Mouse (Mus musculus) thymus, postnatal 10 days (tissue): ENCODE measurements around the gene Setdb2.
"Not testable (repeated sequence)": the region's sequence is repeated elsewhere in the genome, so short reads cannot be mapped to it uniquely, and the experiment has no call there.

Experiments
- DNase-seq, 2 experiments: peaks; one replicate each; pipeline ENCODE4 v3.0.0; 2021; ENCODE audit warnings: low spot score in 2 of 2

Gene Setdb2

DNA sequence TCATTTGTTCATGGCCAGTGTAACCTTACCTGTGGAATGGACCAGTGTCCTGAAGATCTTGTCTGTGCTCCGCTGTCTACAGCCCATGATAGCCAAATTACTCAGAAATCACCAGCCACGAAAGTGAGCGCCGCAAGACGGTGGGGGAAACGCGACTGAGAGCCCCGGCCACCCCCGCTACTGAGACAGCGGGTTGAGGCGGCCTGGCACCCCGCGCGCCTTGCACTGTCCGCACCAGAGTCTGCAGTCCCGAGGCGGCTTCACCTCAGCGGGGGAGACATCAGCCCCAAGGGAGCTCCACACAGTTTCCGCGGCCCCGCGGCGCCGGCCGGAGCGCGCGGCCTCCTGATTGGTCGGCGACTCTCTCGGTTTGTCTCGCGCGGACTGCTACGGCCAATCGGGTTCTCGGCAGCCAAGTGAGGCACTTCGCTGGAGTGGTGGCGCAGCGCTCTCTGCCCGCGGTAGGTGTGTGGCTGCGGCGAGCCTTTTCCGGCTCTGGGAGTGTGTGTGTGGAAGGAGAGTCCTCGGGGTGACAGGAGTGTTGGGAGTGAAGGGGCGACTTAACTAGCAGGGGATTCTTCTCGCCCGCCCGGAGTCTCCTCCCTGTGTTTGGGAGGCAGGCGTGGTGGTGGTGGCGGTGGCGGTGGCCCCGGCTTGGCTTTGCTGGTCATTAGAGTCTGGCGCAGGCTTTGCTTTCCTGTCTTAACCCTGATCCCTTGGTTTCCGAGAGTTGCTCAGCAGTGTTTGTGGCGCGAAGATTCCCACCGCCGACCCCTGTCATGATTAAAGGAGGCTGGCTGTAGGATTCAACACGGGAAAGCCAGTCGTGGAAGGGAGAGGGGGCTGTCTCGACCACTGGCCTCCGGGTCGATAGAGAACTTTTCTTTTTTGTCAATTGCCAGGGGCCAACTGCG is at the start of gene Setdb2, which contains the start of gene Cab39l:
TSS of gene Setdb2 (minus strand) at position 327 of the 914 bp plus-strand sequence.
TSS of gene Cab39l (plus strand) at position 415 of the 914 bp plus-strand sequence.
- DNase-seq: peak; percentile 94 to 95

DNA sequence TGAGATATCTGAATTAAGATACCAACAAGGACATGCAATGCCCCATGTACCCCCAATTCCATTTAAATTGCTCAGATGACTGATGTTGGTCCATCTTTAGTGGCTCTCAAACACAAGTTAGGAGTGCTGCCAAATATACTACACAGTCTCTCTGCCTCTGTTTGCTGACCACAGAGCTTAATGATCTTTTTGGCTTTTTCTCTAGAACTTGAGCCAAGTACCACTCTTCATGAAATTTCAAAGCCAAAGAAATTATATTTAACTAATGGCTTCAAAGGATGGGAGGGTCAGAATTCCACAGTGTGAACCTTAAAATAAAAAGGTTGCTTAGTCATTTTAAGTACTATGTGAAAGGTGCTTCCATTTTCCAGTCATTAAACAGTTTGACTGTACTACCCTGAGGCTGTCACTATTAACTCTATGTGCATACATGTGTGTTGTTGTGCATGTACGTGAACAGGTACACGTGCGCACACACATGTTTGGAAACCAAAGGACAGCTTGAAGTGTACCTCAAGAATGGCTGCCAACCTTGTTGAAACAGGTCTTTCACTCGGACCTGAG is 44.6 kb upstream of the Setdb2 start:
- DNase-seq: no peak

GRCm38 (mm10) chr14:59478699-59479098 is 38.0 kb upstream of the Setdb2 start:
- no peak for DNase-seq

- no peak for DNase-seq
Measured at GRCm38 (mm10) chr14:59470781-59471180, 30.1 kb upstream of the Setdb2 start.

DNA sequence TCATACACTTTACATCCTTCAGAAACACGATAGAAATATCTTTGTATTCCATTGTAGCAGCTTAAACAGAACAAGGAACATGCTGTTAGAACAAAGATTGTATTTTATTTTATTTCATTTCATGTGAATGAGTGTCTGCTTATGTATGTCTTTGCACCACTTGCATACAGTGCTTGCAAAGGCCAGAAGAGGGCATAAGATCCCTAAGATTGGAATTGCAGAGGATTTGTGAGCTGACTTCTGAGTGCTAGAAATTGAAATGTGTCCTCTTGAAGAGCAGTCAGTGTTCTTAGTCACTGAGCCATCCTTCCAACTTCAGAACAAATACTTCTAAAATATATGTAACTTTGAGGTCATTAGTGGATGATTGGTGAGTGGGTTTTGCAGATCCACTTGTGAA is 27.1 kb upstream of the Setdb2 start:
- DNase-seq: no peak

- DNase-seq: no peak
Measured at GRCm38 (mm10) chr14:59466503-59466902, 25.8 kb upstream of the Setdb2 start.

DNA sequence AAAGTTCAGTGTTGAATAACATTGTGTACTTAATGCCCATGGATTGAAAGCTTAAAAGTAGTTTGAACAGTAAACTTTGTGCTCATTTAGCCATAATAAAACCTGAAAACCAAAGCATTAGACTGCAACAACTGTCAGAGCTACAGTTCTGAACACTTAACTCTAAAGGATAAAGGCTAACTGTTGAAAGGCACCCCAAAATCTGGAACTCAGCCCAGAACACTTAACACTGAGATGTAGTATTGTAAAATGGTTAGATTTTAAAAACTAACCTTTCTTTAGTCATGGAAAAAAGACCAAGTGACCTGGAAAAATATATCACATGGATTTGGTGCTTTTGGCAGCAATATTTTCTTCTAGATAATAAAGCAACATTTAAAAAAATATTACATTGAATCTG is 7.3 kb upstream of the Setdb2 start:
- DNase-seq: no peak

DNA sequence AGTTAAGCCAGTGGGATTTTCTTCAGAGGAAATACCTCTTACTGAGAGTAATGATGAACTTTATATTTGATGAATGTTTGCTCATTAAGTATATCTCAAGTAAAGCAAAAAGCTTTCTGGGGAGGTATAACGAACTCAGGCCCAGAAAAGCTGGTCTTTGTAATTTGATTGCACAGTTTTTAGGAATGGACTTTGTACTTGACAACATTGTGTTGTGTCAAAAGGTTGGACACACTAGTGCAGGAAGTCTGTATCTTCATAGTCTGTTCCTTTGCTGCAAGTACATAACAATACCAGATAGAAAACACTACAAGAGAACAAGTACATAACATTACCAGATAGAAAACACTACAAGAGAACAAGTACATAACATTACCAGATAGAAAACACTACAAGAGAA is 4.7 kb upstream of the Setdb2 start:
- DNase-seq: no peak

DNA sequence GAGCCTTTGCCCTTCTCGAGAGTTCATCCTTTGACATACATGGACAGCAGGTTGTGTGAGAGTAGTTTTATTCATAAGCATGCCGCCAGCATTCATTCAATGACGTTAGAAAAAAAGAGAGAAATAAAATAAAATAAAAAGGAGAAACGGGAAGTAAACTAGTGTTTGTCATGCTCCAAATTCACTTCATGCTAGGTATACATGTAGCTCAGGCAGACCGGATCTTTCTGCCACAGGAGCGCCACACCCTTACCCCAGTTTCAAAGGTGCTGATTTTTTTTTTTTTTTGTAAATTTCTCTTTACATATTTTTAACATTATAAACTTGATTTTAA is 755 bp upstream of the Setdb2 start:
- DNase-seq: no peak

GRCm38 (mm10) chr14:59440039-59440438 is 645 bp downstream of the Setdb2 start:
- no peak for DNase-seq

GRCm38 (mm10) chr14:59438505-59438904 is 2.2 kb downstream of the Setdb2 start:
- DNase-seq: no peak

GRCm38 (mm10) chr14:59437398-59437797 is 3.3 kb downstream of the Setdb2 start:
- DNase-seq: no peak

- no peak for DNase-seq
Measured at GRCm38 (mm10) chr14:59435206-59435605, 5.5 kb downstream of the Setdb2 start.

DNA sequence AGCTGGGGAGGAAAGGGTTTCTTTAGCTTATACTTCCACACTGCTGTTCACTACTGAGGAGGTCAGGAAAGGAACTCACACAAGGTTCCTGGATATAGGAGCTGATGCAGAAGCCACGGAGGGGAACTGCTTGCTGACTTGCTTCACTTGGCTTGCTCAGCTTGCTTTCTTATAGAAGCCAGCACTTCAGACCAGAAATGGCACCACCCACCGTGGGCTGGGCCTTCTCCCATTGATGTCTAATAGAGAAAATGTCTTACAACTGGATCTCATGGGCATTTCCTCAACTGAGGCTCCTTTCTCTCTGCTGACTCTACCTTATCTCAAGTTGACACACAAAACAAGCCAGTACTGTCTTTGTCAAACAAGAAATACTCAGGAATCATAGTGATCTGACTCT is 6.8 kb downstream of the Setdb2 start:
- no peak for DNase-seq

DNA sequence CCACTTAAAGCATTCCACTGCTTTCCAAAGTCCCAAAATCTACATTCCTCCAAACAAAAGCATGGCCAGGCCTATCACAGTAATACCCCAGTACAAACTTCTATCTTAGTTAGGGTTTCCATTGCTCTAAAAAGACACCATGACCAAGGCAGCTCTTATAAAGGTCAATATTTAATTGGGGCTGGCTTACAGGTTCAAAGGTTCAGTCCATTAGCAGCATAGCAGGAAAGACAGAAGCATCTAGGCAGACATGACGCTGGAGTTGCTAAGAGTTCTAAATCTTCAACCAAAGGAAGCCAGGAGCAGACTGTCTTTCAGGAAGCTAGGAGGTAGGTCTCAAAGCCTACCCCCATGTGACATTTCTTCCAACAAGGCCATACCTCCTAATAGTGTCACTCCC is 10.1 kb downstream of the Setdb2 start:
- no peak for DNase-seq

GRCm38 (mm10) chr14:59422912-59423663 is 17.6 kb downstream of the Setdb2 start:
- no peak for DNase-seq

DNA sequence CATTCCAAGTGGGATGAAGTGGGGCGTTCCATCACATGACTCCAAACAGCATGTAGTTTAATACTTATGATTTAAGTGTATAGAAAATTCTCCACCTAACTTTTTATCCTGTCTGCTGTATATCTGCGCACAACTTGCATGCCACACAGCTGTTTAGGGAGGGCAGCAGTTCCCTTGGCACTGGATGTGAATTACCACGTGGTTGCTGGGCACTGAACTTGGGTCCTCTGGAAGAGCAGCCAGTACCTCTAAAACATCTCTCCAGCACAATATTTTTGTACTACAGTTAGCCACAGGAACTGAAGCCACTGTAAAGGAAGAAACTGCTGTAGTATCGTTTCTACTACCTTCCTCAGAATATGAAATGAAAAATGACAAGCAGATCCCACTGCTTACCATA is 22.5 kb downstream of the Setdb2 start:
- DNase-seq: no peak

DNA sequence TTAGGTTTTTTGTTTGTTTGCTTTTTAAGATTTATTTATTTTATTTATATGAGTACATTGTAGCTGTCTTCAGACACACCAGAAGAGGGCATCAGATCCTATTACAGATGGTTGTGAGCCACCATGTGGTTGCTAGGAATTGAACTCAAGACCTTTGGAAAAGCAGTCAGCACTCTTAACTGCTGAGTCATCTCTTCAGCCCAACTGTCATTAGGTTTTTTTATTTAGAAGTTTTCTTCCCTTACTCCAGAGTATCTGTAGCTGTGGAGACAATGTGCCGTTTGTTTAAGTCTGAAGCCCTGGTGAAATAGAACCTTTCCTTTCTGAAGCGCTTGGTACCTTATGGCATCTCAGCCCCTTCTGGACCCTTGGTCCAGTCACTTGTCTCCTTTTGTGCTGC is 25.7 kb downstream of the Setdb2 start:
- DNase-seq: not testable (repeated sequence)

GRCm38 (mm10) chr14:59396999-59397398 is 43.7 kb downstream of the Setdb2 start:
- DNase-seq: peak; percentile 3 to 6

DNA sequence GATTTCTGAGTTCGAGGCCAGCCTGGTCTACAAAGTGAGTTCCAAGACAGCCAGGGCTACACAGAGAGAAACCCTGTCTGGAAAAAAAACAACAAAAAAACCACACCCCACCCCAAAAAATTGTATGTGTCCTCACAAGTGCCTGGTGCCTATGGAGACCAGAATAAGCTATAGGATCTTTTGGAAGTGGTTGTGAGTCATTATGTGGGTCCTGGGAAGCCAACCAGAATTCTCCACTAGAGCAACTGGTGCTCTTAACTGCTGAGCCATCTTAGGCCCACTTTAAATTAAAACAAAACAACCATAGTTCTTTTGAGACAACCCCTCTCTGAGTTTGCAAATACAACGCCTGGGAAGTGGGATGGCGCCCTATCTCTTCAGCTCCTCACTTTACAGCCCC is 45.4 kb downstream of the Setdb2 start, which contains the start of gene Phf11c:
TSS of gene Phf11c (minus strand) at position 101 of the 400 bp plus-strand sequence.
- DNase-seq: no peak

GRCm38 (mm10) chr14:59390181-59390580 is 50.5 kb downstream of the Setdb2 start:
- DNase-seq: not testable (repeated sequence)

DNA sequence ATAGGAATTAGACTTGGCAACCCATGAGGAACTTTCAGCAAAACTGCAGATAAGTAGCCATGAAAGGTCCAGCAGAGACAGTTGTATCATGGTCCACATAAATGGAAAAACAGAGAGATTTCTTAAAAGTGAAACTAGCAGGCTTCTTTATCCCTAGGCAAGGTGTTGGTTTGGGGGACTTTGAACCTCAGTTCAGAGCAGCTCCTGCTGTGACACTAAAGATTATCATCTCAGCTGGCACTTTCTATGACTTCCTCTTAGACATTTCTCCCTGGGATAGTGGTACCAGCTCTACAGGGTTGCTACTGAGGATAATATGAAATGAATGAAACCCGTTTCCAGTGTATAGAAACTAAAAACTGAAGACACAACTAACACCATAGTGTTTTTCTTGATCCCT is 51.2 kb downstream of the Setdb2 start:
- DNase-seq: no peak
